Mouse (Mus musculus): ENCODE measurements at regions not wholly inside any gene's neighbourhood (a gene's known extent, or its start where the extent isn't known, plus 50 kb on each side); places are given as distances from the start of the nearest gene placed in this dataset.

GRCm38 (mm10) chr17:45859441-45859840, 125.8 kb upstream of the 1600014C23Rik start:
- Histone ChIP-seq H3K9me3 (replicated peaks; ENCODE audit: control insufficient read depth, low read length) (no peaks in the 10 kb centered on the region), H3K27ac (ENCODE audit: low read length) (no peak overlapping the region), H3K4me1 (ENCODE audit: control insufficient read depth, low read depth, low read length) (no peaks in the 10 kb centered on the region), H3K4me3 (ENCODE audit: low read depth, low read length) (no peak overlapping the region), H3K4me2 (ENCODE audit: low read depth, low read length) (no peak overlapping the region), H3K27me3 (ENCODE audit: control insufficient read depth, insufficient read depth, low read depth, low read length) (no peaks in the 10 kb centered on the region), H3K9ac (ENCODE audit: low read depth, low read length) (no peak overlapping the region), H3K36me3 (ENCODE audit: control insufficient read depth, insufficient read depth) (no peaks in the 10 kb centered on the region)
- WGBS (ENCODE audit: insufficient replicate concordance), result 69% methylated on average over 5 of the region's 5 CpGs
- no peak for ATAC-seq (ENCODE audit: low read depth)

GRCm38 (mm10) chr17:45853931-45854653, 120.4 kb upstream of the 1600014C23Rik start:
- no peak for ATAC-seq (ENCODE audit: low read depth)
- no peaks in the 10 kb centered on the region for H3K27me3 ChIP-seq (ENCODE audit: control insufficient read depth, insufficient read depth, low read depth, low read length)
- WGBS (ENCODE audit: insufficient replicate concordance), result 60% methylated on average over 21 of the region's 21 CpGs

GRCm38 (mm10) chr17:45852402-45852801, 118.8 kb upstream of the 1600014C23Rik start:
- 27% methylated on average over 5 of the region's 5 CpGs for WGBS (ENCODE audit: insufficient replicate concordance)
- H3K27ac ChIP-seq (ENCODE audit: low read length), result no peak overlapping the region
- H3K4me1 ChIP-seq (ENCODE audit: control insufficient read depth, low read depth, low read length), result no peaks in the 10 kb centered on the region
- H3K4me3 ChIP-seq (ENCODE audit: low read depth, low read length), result no peak overlapping the region
- no peaks in the 10 kb centered on the region for H3K36me3 ChIP-seq (ENCODE audit: control insufficient read depth, insufficient read depth)
- H3K4me2 ChIP-seq (ENCODE audit: low read depth, low read length), result no peak overlapping the region
- no peaks in the 10 kb centered on the region for H3K9me3 ChIP-seq (replicated peaks; ENCODE audit: control insufficient read depth, low read length)
- H3K27me3 ChIP-seq (ENCODE audit: control insufficient read depth, insufficient read depth, low read depth, low read length), result no peaks in the 10 kb centered on the region
- no peak for ATAC-seq (ENCODE audit: low read depth)
- no peak overlapping the region for H3K9ac ChIP-seq (ENCODE audit: low read depth, low read length)

More at GRCm38 (mm10) chr17:45853931-45854653, 120.4 kb upstream of the 1600014C23Rik start:
- Histone ChIP-seq H3K9ac (ENCODE audit: low read depth, low read length) (no peak overlapping the region), H3K4me3 (ENCODE audit: low read depth, low read length) (no peak overlapping the region), H3K27ac (ENCODE audit: low read length) (no peak overlapping the region), H3K4me2 (ENCODE audit: low read depth, low read length) (no peak overlapping the region), H3K4me1 (ENCODE audit: control insufficient read depth, low read depth, low read length) (no peaks in the 10 kb centered on the region), H3K36me3 (ENCODE audit: control insufficient read depth, insufficient read depth) (no peaks in the 10 kb centered on the region), H3K9me3 (replicated peaks; ENCODE audit: control insufficient read depth, low read length) (no peaks in the 10 kb centered on the region)

GRCm38 (mm10) chr17:45851723-45852396, 118.2 kb upstream of the 1600014C23Rik start:
- H3K9me3 ChIP-seq (replicated peaks; ENCODE audit: control insufficient read depth, low read length), result no peaks in the 10 kb centered on the region
- H3K27me3 ChIP-seq (ENCODE audit: control insufficient read depth, insufficient read depth, low read depth, low read length), result no peaks in the 10 kb centered on the region
- no peak for ATAC-seq (ENCODE audit: low read depth)
- no peaks in the 10 kb centered on the region for H3K36me3 ChIP-seq (ENCODE audit: control insufficient read depth, insufficient read depth)
- no peaks in the 10 kb centered on the region for H3K4me1 ChIP-seq (ENCODE audit: control insufficient read depth, low read depth, low read length)
- H3K4me3 ChIP-seq (ENCODE audit: low read depth, low read length), result no peak overlapping the region
- H3K4me2 ChIP-seq (ENCODE audit: low read depth, low read length), result no peak overlapping the region
- 58% methylated on average over 8 of the region's 8 CpGs for WGBS (ENCODE audit: insufficient replicate concordance)
- no peak overlapping the region for H3K9ac ChIP-seq (ENCODE audit: low read depth, low read length)
- no peak overlapping the region for H3K27ac ChIP-seq (ENCODE audit: low read length)

- Histone ChIP-seq H3K36me3 (ENCODE audit: control insufficient read depth, insufficient read depth) (no peaks in the 10 kb centered on the region), H3K4me1 (ENCODE audit: control insufficient read depth, low read depth, low read length) (no peaks in the 10 kb centered on the region), H3K27ac (ENCODE audit: low read length) (no peak overlapping the region), H3K9me3 (replicated peaks; ENCODE audit: control insufficient read depth, low read length) (no peaks in the 10 kb centered on the region), H3K9ac (ENCODE audit: low read depth, low read length) (no peak overlapping the region), H3K4me3 (ENCODE audit: low read depth, low read length) (no peak overlapping the region), H3K4me2 (ENCODE audit: low read depth, low read length) (no peak overlapping the region), H3K27me3 (ENCODE audit: control insufficient read depth, insufficient read depth, low read depth, low read length) (no peaks in the 10 kb centered on the region)
- ATAC-seq (ENCODE audit: low read depth), result no peak
- WGBS (ENCODE audit: insufficient replicate concordance), result 57% methylated on average over 6 of the region's 6 CpGs
Observed at GRCm38 (mm10) chr17:45850976-45851375, 117.3 kb upstream of the 1600014C23Rik start.

- Histone ChIP-seq H3K4me1 (ENCODE audit: control insufficient read depth, low read depth, low read length) (no peaks in the 10 kb centered on the region), H3K4me3 (ENCODE audit: low read depth, low read length) (no peak overlapping the region), H3K9me3 (replicated peaks; ENCODE audit: control insufficient read depth, low read length) (no peaks in the 10 kb centered on the region), H3K27me3 (ENCODE audit: control insufficient read depth, insufficient read depth, low read depth, low read length) (no peaks in the 10 kb centered on the region), H3K27ac (ENCODE audit: low read length) (no peak overlapping the region), H3K36me3 (ENCODE audit: control insufficient read depth, insufficient read depth) (no peaks in the 10 kb centered on the region), H3K9ac (ENCODE audit: low read depth, low read length) (no peak overlapping the region), H3K4me2 (ENCODE audit: low read depth, low read length) (no peak overlapping the region)
- WGBS (ENCODE audit: insufficient replicate concordance), result 51% methylated on average over 5 of the region's 5 CpGs
- ATAC-seq (ENCODE audit: low read depth), result no peak
Observed at GRCm38 (mm10) chr17:45850174-45850573, 116.5 kb upstream of the 1600014C23Rik start.

GRCm38 (mm10) chr17:45848605-45849004, 115.0 kb upstream of the 1600014C23Rik start:
- WGBS (ENCODE audit: insufficient replicate concordance), result 25% methylated on average over 8 of the region's 8 CpGs
- no peak overlapping the region for H3K27ac ChIP-seq (ENCODE audit: low read length)

GRCm38 (mm10) chr17:45847701-45848378, 114.2 kb upstream of the 1600014C23Rik start:
- no peak overlapping the region for H3K4me3 ChIP-seq (ENCODE audit: low read depth, low read length)
- WGBS (ENCODE audit: insufficient replicate concordance), result 78% methylated on average over 14 of the region's 14 CpGs
- no peaks in the 10 kb centered on the region for H3K4me1 ChIP-seq (ENCODE audit: control insufficient read depth, low read depth, low read length)
- no peaks in the 10 kb centered on the region for H3K27me3 ChIP-seq (ENCODE audit: control insufficient read depth, insufficient read depth, low read depth, low read length)
- H3K36me3 ChIP-seq (ENCODE audit: control insufficient read depth, insufficient read depth), result no peaks in the 10 kb centered on the region
- H3K27ac ChIP-seq (ENCODE audit: low read length), result no peak overlapping the region
- ATAC-seq (ENCODE audit: low read depth), result no peak
- H3K9ac ChIP-seq (ENCODE audit: low read depth, low read length), result no peak overlapping the region
- no peak overlapping the region for H3K4me2 ChIP-seq (ENCODE audit: low read depth, low read length)
- no peaks in the 10 kb centered on the region for H3K9me3 ChIP-seq (replicated peaks; ENCODE audit: control insufficient read depth, low read length)

More at GRCm38 (mm10) chr17:45848605-45849004, 115.0 kb upstream of the 1600014C23Rik start:
- H3K4me2 ChIP-seq (ENCODE audit: low read depth, low read length), result no peak overlapping the region
- no peak for ATAC-seq (ENCODE audit: low read depth)
- H3K36me3 ChIP-seq (ENCODE audit: control insufficient read depth, insufficient read depth), result no peaks in the 10 kb centered on the region
- H3K9me3 ChIP-seq (replicated peaks; ENCODE audit: control insufficient read depth, low read length), result no peaks in the 10 kb centered on the region
- H3K9ac ChIP-seq (ENCODE audit: low read depth, low read length), result no peak overlapping the region
- no peaks in the 10 kb centered on the region for H3K4me1 ChIP-seq (ENCODE audit: control insufficient read depth, low read depth, low read length)
- no peak overlapping the region for H3K4me3 ChIP-seq (ENCODE audit: low read depth, low read length)
- no peaks in the 10 kb centered on the region for H3K27me3 ChIP-seq (ENCODE audit: control insufficient read depth, insufficient read depth, low read depth, low read length)

- H3K9ac ChIP-seq (ENCODE audit: low read depth, low read length), result no peak overlapping the region
- no peak overlapping the region for H3K4me2 ChIP-seq (ENCODE audit: low read depth, low read length)
- 73% methylated on average over 5 of the region's 5 CpGs for WGBS (ENCODE audit: insufficient replicate concordance)
- H3K4me3 ChIP-seq (ENCODE audit: low read depth, low read length), result no peak overlapping the region
- no peaks in the 10 kb centered on the region for H3K9me3 ChIP-seq (replicated peaks; ENCODE audit: control insufficient read depth, low read length)
- H3K4me1 ChIP-seq (ENCODE audit: control insufficient read depth, low read depth, low read length), result no peaks in the 10 kb centered on the region
- no peak overlapping the region for H3K27ac ChIP-seq (ENCODE audit: low read length)
- H3K27me3 ChIP-seq (ENCODE audit: control insufficient read depth, insufficient read depth, low read depth, low read length), result no peaks in the 10 kb centered on the region
- H3K36me3 ChIP-seq (ENCODE audit: control insufficient read depth, insufficient read depth), result no peaks in the 10 kb centered on the region
- no peak for ATAC-seq (ENCODE audit: low read depth)
Observed at GRCm38 (mm10) chr17:45845832-45846231, 112.2 kb upstream of the 1600014C23Rik start.
